Mouse (Mus musculus): ENCODE data around the gene Tbc1d2b. TPM values are rescaled to one million over a fixed set of nuclear protein-coding genes. Genes with fewer than 3 reads are reported as not detected.

Tbc1d2b gene
- polyA plus RNA-seq, 1 experiment from 2014 or later = 13.7 TPM

DNA sequence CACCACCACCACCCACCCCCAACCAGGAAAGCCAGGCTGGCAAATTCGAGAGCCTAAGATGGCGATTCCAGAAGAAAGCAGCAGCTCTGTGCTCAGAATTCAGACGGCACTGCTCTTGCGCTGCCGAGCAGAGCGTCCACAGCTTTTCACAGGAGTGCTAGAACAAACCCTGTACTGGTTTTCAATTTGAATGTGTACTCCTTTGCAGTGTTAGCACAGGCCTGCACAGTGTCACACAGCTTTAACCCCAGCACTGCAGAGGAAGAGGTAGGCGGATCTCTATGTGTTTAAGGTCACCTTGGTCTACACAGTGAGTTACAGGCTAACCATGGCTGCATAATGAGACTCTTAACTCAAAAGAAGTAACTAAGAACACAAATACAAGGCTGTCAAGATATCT is 22.3 kb downstream of the Tbc1d2b start:
- ATAC-seq (ENCODE audit: low FRiP score, low read depth) = no peak
- peaks cover 27% of the 10 kb centered on the region for H3K36me3 ChIP-seq
- H3K4me3 ChIP-seq = no peak overlapping the region
- H3K9me3 ChIP-seq = no peaks in the 10 kb centered on the region
- H3K27me3 ChIP-seq = no peaks in the 10 kb centered on the region
- H3K4me1 ChIP-seq = no peaks in the 10 kb centered on the region
- 92% methylated on average over 7 of the region's 7 CpGs for WGBS
- no peak overlapping the region for H3K9ac ChIP-seq
- H3K4me2 ChIP-seq (replicated peaks) = no peak overlapping the region
- no peak overlapping the region for H3K27ac ChIP-seq

DNA sequence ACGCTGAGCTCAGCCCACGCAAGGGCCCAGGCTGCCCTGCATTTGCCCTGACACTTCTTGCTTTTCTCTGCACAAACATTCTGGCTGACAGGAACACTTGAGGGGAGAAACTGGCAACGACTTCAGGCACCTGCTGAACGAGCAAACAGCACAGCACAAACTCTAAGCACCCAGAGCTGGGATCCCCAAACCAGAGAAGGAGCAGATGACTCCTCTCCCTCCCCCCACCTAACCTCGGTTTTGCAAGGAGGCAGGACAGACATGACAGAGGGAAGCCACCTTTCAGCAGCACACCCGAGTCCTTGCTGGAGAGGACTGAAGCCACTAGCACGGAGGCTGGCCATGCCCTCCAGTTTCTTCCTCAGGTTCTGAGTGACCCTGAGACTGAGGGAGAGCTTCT is 23.3 kb downstream of the Tbc1d2b start:
- ATAC-seq (ENCODE audit: low FRiP score, low read depth) = no peak
- WGBS = 85% methylated on average over 7 of the region's 7 CpGs
- Histone ChIP-seq H3K9me3 (no peaks in the 10 kb centered on the region), H3K4me3 (no peak overlapping the region), H3K4me1 (no peaks in the 10 kb centered on the region), H3K27me3 (no peaks in the 10 kb centered on the region), H3K9ac (no peak overlapping the region), H3K36me3 (peaks cover 27% of the 10 kb centered on the region), H3K27ac (no peak overlapping the region), H3K4me2 (replicated peaks) (no peak overlapping the region)

DNA sequence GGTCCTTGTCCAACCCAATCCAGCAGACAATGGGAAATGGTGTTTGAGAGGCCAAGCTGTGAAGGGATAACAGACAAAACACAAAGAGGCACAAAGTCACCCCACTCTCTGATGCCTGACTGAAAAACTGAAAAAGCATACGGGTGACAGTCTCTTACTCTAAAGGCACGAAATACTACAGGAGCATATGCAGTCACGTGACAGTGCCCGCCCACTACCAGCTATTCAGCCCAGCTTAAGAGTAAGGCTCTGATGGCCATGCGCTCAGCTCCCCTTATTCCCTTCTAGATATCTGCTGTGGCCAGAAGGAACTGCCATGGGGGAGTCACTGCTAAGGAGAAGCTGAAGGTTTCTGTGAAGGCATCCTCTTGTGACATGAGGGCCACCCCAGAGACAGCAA is 24.8 kb downstream of the Tbc1d2b start:
- no peaks in the 10 kb centered on the region for H3K4me1 ChIP-seq

DNA sequence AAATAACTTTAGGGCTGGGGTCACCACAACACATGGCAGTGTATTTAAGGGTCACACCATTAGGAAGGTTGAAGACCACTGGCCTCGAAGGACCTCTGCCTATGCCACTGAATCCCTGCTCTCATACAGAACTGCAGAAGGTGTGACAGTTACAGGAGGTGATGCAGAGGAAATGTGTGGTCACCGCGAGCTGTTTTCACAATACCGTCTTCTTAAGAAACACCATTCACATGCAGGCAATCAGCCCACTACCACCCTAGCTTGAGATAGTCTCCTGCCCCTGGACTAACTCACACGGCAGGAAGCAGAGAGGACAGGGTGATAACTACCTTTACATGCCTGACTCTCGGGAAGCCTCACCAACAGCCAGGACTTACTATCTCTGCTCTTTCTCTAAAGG is 25.4 kb downstream of the Tbc1d2b start:
- no peaks in the 10 kb centered on the region for H3K9me3 ChIP-seq
- H3K27ac ChIP-seq = no peak overlapping the region
- H3K9ac ChIP-seq = no peak overlapping the region
- no peak overlapping the region for H3K4me3 ChIP-seq
- H3K36me3 ChIP-seq = peaks cover 34% of the 10 kb centered on the region
- no peaks in the 10 kb centered on the region for H3K27me3 ChIP-seq
- no peak for ATAC-seq (ENCODE audit: low FRiP score, low read depth)
- 89% methylated on average over 6 of the region's 6 CpGs for WGBS
- no peak overlapping the region for H3K4me2 ChIP-seq (replicated peaks)
- no peaks in the 10 kb centered on the region for H3K4me1 ChIP-seq

More for the DNA sequence above, 24.8 kb downstream of the Tbc1d2b start:
- Histone ChIP-seq H3K4me3 (no peak overlapping the region), H3K9me3 (no peaks in the 10 kb centered on the region), H3K27me3 (no peaks in the 10 kb centered on the region), H3K27ac (no peak overlapping the region), H3K4me2 (replicated peaks) (no peak overlapping the region), H3K36me3 (peaks cover 29% of the 10 kb centered on the region), H3K9ac (no peak overlapping the region)
- no peak for ATAC-seq (ENCODE audit: low FRiP score, low read depth)
- WGBS = 93% methylated on average over 5 of the region's 5 CpGs

DNA sequence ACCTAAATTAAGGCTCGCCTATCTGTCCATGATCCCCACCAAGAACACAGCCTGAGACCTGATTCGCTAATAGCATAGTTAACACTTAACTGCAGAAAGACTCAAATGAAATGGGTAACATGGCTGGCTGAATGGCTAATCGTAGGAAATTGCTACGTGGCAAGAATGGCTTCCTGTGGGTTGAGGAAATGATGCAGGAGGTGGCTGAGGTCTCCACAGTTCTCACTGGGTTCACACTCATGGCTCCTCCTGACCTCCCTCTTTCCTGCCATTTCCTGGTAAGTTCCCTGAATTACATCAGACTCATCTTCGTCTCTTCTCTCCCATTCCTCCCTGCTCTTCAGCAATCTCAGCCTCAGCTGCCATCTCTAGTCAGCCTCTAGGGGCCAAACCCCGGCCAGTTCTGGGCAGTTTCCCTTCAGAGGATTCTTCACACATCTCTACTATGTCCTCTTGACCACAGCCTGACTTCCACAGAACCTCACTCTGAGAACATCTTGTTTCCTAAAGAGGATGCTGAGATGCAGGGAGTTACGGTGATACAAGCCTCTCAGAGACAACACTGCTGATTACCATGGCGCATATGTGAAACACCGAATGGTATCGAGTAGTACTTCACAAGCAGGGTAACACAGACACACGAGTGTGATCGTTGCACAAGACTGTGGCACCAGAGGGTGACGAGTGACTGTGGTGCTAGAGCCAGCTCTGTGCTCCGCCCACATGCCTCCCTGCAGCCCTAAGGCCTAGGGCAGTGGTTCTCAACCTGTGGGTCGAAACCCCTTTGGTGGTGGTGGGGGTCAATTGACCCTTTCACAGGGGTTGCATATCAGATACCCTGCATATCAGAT is 26.1 kb downstream of the Tbc1d2b start:
- Histone ChIP-seq H3K27me3 (no peaks in the 10 kb centered on the region), H3K36me3 (peaks cover 37% of the 10 kb centered on the region), H3K9me3 (no peaks in the 10 kb centered on the region), H3K27ac (no peak overlapping the region), H3K9ac (no peak overlapping the region), H3K4me3 (no peak overlapping the region), H3K4me2 (replicated peaks) (no peak overlapping the region), H3K4me1 (no peaks in the 10 kb centered on the region)
- 86% methylated on average over 15 of the region's 15 CpGs for WGBS
- no peak for ATAC-seq (ENCODE audit: low FRiP score, low read depth)

DNA sequence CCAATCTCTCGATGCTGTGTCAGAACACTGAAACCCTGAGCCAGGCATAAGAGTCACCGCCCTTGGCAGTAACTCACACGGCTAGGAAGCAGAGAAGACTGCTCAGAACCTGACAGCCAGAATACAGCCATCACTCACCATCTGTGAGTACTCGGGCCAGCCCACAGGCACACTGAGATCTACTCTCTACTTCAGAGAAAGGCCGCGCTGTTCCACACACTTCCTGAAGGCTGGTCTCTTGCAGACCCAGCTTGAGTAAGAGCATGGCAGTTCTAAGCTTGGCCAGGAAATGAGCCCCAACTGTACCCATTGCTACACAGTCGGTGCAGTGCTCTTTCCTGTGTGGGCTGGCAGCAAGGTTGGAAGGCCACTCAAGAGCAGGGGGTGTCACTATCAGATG is 27.7 kb downstream of the Tbc1d2b start:
- H3K4me1 ChIP-seq = no peaks in the 10 kb centered on the region
- H3K4me3 ChIP-seq = no peak overlapping the region
- WGBS = 83% methylated on average over 7 of the region's 7 CpGs
- H3K36me3 ChIP-seq = peaks cover 38% of the 10 kb centered on the region
- H3K9me3 ChIP-seq = no peaks in the 10 kb centered on the region
- H3K27ac ChIP-seq = no peak overlapping the region
- ATAC-seq (ENCODE audit: low FRiP score, low read depth) = no peak
- no peaks in the 10 kb centered on the region for H3K27me3 ChIP-seq
- no peak overlapping the region for H3K9ac ChIP-seq
- no peak overlapping the region for H3K4me2 ChIP-seq (replicated peaks)

DNA sequence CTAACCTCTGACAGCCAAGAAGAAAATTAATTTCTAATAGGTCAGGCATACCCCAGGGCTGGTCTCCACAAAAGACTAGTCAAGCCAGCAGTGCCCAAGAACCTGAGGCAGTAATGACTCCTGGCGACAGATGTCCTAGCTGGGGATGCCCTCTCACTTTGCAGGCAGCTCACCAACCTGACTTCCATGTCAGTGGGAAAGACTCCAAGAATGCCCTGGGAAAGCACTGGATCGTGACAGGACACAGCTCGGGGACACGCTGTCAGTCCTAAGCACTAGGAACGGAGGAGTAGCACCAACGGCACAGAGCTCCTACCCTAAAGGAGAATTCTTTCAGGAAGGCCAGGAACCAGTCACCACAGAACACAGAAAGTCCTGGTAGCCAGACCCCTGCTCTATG is 28.3 kb downstream of the Tbc1d2b start:
- WGBS = 88% methylated on average over 6 of the region's 6 CpGs
- Histone ChIP-seq H3K27ac (no peak overlapping the region), H3K27me3 (no peaks in the 10 kb centered on the region), H3K4me2 (replicated peaks) (no peak overlapping the region), H3K4me3 (no peak overlapping the region), H3K9me3 (no peaks in the 10 kb centered on the region), H3K4me1 (no peaks in the 10 kb centered on the region), H3K36me3 (peaks cover 35% of the 10 kb centered on the region), H3K9ac (no peak overlapping the region)
- no peak for ATAC-seq (ENCODE audit: low FRiP score, low read depth)

DNA sequence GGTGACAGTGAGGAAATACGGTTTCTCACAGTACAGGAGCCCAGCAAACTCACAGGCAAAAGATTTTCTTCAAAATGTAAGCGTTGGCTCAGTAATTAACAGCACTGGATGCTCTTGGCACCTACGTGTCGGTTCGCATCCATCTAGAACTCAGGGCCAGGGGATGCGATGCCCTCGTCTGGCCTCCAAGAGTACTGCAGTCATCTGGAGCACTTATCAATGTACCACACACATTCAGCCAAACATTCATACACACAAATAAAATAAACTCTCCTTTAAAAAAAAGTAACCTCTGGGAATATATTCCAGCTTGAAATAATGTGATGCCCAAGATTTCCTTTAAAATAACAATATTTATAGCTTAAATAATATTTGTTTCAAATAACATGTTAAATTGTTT is 29.0 kb downstream of the Tbc1d2b start:
- Histone ChIP-seq H3K9me3 (no peaks in the 10 kb centered on the region), H3K36me3 (peaks cover 30% of the 10 kb centered on the region), H3K4me2 (replicated peaks) (no peak overlapping the region), H3K27me3 (no peaks in the 10 kb centered on the region), H3K4me1 (no peaks in the 10 kb centered on the region), H3K27ac (no peak overlapping the region), H3K9ac (no peak overlapping the region), H3K4me3 (no peak overlapping the region)
- 73% methylated on average over 7 of the region's 7 CpGs for WGBS
- ATAC-seq (ENCODE audit: low FRiP score, low read depth) = no peak

DNA sequence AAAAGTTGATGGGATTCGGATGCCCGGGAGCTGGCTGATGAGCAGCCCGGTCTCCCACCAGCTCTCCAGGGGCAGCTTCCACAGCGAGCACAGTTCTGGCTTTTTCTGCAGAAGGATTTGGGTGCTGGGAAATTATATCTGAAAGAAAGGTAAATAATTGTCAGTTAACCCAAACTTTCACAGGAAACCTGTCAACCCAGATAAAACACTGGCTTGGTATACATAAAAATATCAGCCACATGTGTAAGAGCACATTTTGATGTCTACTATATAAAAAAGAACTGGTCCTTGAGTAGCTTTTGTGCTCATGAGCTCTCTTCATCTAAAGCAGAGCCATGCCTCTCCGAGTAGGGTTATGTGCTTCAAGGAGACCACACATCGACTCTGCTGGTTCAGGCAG is 29.6 kb downstream of the Tbc1d2b start:
- no peak overlapping the region for H3K4me3 ChIP-seq
- H3K36me3 ChIP-seq = peaks cover 28% of the 10 kb centered on the region
- no peak overlapping the region for H3K9ac ChIP-seq
- whole genome bisulfite sequencing = 92% methylated on average over 6 of the region's 6 CpGs
- no peaks in the 10 kb centered on the region for H3K4me1 ChIP-seq
- no peaks in the 10 kb centered on the region; the same call in 1 of the 2 replicates for H3K9me3 ChIP-seq
- no peak overlapping the region for H3K4me2 ChIP-seq (replicated peaks)
- H3K27ac ChIP-seq = no peak overlapping the region
- no peaks in the 10 kb centered on the region for H3K27me3 ChIP-seq
- no peak for ATAC-seq (ENCODE audit: low FRiP score, low read depth)

DNA sequence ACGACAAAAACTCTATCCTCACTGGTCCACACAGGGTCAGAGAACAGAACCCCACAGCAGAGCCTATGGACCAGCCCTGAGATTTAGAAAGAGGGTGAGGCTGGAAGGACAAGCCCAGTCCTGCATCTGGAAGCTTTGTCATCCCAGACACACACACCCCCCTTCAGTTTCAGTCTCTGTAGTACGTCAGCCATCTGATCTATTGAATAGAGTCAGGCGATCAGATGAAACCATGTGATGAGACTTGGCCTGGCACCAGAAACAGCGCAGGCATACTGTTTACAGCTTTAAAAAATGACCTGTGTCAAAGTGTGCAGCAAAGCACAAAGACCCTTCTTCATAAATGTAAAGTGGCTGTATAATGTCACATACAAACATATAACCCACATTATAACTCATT is 30.0 kb downstream of the Tbc1d2b start:
- no peak for ATAC-seq (ENCODE audit: low FRiP score, low read depth)
- Histone ChIP-seq H3K4me2 (replicated peaks) (no peak overlapping the region), H3K4me1 (no peaks in the 10 kb centered on the region), H3K27me3 (no peaks in the 10 kb centered on the region), H3K9ac (no peak overlapping the region), H3K36me3 (peaks cover 28% of the 10 kb centered on the region), H3K27ac (no peak overlapping the region), H3K4me3 (no peak overlapping the region), H3K9me3 (no peaks in the 10 kb centered on the region; the same call in 1 of the 2 replicates)
- 78% methylated on average over 4 of the region's 4 CpGs for WGBS

DNA sequence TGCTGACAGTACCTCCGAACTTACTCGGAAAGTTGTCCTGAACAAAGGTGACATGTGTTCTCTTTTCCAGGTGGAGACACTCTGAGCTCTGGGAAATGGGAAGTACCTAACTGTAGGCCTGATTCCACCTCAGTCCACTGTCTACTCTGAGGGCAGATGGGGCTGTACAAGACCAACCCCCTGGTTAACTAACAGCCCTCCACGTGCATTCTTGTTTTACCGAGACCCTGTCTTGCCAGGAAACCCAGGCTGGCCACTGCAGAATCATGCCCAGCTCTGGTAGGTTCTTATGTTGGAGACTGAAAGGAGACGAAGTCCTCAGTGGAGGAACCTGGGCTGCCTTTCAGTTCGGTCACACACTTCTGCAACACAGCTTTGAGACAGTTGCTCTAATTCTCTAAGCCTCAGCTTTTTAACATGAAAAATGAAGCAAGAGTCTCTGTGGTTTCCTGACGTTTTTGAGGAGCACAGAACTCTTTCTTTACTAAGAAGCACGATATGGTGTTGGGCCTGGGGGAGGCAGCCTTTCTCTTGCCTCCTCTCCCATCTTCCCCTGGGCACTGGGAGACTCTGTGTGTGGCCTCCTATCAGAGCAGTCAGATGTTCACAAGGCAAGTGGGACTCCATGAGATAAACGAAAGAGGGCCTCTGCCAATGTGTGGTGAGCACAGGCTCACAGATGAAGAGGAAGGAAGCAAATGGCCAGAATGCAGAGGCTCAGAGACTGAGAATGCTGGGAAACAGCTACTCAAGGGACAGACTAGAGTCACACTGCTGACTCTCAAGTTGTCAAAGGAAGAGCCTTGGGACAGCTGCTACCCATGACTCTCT is 33.2 kb downstream of the Tbc1d2b start:
- Histone ChIP-seq H3K9me3 (no peaks in the 10 kb centered on the region; the same call in 1 of the 2 replicates), H3K36me3 (peaks cover 25% of the 10 kb centered on the region), H3K4me2 (replicated peaks) (no peak overlapping the region), H3K4me1 (no peaks in the 10 kb centered on the region), H3K27me3 (no peaks in the 10 kb centered on the region), H3K27ac (no peak overlapping the region), H3K4me3 (no peak overlapping the region), H3K9ac (no peak overlapping the region)
- 85% methylated on average over 9 of the region's 9 CpGs for WGBS
- ATAC-seq (ENCODE audit: low FRiP score, low read depth) = no peak

DNA sequence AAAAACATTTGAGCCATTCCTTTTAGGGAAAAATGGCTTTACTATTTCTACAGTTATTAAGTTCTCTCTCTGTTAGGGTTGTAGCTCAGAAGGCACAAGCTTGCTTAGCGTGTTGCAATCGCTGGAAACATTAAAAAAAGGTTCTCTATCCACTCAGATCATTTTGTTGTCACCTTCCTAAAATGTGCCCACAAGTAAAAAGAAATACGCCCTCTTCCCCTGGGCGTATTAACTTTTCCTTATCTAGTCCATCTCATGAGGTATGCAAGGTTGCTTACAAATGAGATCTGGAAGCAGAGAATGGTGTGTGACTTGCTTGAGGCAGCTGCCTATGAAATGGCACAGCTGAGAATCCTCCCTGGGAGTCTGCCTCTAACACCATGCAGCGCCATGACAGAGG is 33.8 kb downstream of the Tbc1d2b start:
- no peak overlapping the region for H3K9ac ChIP-seq
- no peak overlapping the region for H3K4me2 ChIP-seq (replicated peaks)
- H3K4me3 ChIP-seq = no peak overlapping the region
- ATAC-seq (ENCODE audit: low FRiP score, low read depth) = no peak
- H3K4me1 ChIP-seq = no peaks in the 10 kb centered on the region
- no peaks in the 10 kb centered on the region; the same call in 1 of the 2 replicates for H3K9me3 ChIP-seq
- no peaks in the 10 kb centered on the region for H3K27me3 ChIP-seq
- H3K27ac ChIP-seq = no peak overlapping the region
- 93% methylated on average over 5 of the region's 5 CpGs for WGBS
- H3K36me3 ChIP-seq = peaks cover 25% of the 10 kb centered on the region

All from limb, embryonic 13.5 days (tissue).